Mouse (Mus musculus): ENCODE results near the gene Serpina1f. TPM values are rescaled to one million over a fixed set of nuclear protein-coding genes. Genes with fewer than 3 reads are reported as not detected.
"Not testable (repeated sequence)": the region's sequence is repeated elsewhere in the genome, so short reads cannot be mapped to it uniquely, and the experiment has no call there.

The Serpina1f gene
- total and polyA plus RNA-seq, 2 experiments from 2014 or later: not detected

- DNase-seq: no peak
- H3K27me3 ChIP-seq (ENCODE audit: insufficient read depth, low read length): no peaks in the 10 kb centered on the region
- H3K4me1 ChIP-seq (ENCODE audit: insufficient read depth): no peaks in the 10 kb centered on the region
- H3K4me2 ChIP-seq (ENCODE audit: low read depth): no peak overlapping the region
- H3K27ac ChIP-seq (ENCODE audit: low read depth, low read length): no peak overlapping the region
- H3K9me3 ChIP-seq (ENCODE audit: low read length): no peaks in the 10 kb centered on the region
- no peak overlapping the region for H3K9ac ChIP-seq
- TF ChIP-seq CTCF (IDR thresholded peaks at IDR 0.05; ENCODE audit: low read depth): no peak
- no peaks in the 10 kb centered on the region for H3K36me3 ChIP-seq (ENCODE audit: insufficient read depth)
- no peak overlapping the region for H3K4me3 ChIP-seq (ENCODE audit: low read depth, low read length)
- 97% methylated on average over 3 of the region's 3 CpGs for WGBS
- ATAC-seq: no peak
Observed at GRCm38 (mm10) chr12:103665286-103665685, 30.0 kb downstream of the Serpina1f start.

- H3K36me3 ChIP-seq (ENCODE audit: insufficient read depth); H3K9me3 ChIP-seq (ENCODE audit: low read length); ATAC-seq; H3K4me2 ChIP-seq (ENCODE audit: low read depth); H3K4me3 ChIP-seq (ENCODE audit: low read depth, low read length); H3K4me1 ChIP-seq (ENCODE audit: insufficient read depth); H3K27ac ChIP-seq (ENCODE audit: low read depth, low read length); DNase-seq; H3K9ac ChIP-seq; H3K27me3 ChIP-seq (ENCODE audit: insufficient read depth, low read length): not testable (repeated sequence)
Observed at GRCm38 (mm10) chr12:103662053-103662452, 33.3 kb downstream of the Serpina1f start.

GRCm38 (mm10) chr12:103660076-103660475 lies 35.3 kb downstream of the Serpina1f start:
- Histone ChIP-seq H3K9ac (no peak overlapping the region), H3K27me3 (ENCODE audit: insufficient read depth, low read length) (no peaks in the 10 kb centered on the region), H3K4me1 (ENCODE audit: insufficient read depth) (no peaks in the 10 kb centered on the region), H3K9me3 (ENCODE audit: low read length) (no peaks in the 10 kb centered on the region), H3K36me3 (ENCODE audit: insufficient read depth) (no peaks in the 10 kb centered on the region), H3K4me2 (ENCODE audit: low read depth) (no peak overlapping the region), H3K27ac (ENCODE audit: low read depth, low read length) (no peak overlapping the region), H3K4me3 (ENCODE audit: low read depth, low read length) (no peak overlapping the region)
- WGBS: 89% methylated on average over 5 of the region's 5 CpGs
- no peak for ATAC-seq
- no peak for TF ChIP-seq CTCF (IDR thresholded peaks at IDR 0.05; ENCODE audit: low read depth)
- no peak for DNase-seq

- no peak overlapping the region for H3K4me3 ChIP-seq (ENCODE audit: low read depth, low read length)
- no peaks in the 10 kb centered on the region for H3K27me3 ChIP-seq (ENCODE audit: insufficient read depth, low read length)
- no peak for TF ChIP-seq CTCF (IDR thresholded peaks at IDR 0.05; ENCODE audit: low read depth)
- DNase-seq: no peak
- no peak overlapping the region for H3K4me2 ChIP-seq (ENCODE audit: low read depth)
- no peak for ATAC-seq
- no peak overlapping the region for H3K27ac ChIP-seq (ENCODE audit: low read depth, low read length)
- 79% methylated on average over 2 of the region's 2 CpGs for WGBS
- no peaks in the 10 kb centered on the region for H3K36me3 ChIP-seq (ENCODE audit: insufficient read depth)
- no peaks in the 10 kb centered on the region for H3K4me1 ChIP-seq (ENCODE audit: insufficient read depth)
- no peaks in the 10 kb centered on the region for H3K9me3 ChIP-seq (ENCODE audit: low read length)
- H3K9ac ChIP-seq: no peak overlapping the region
Observed at GRCm38 (mm10) chr12:103659171-103659570, 36.2 kb downstream of the Serpina1f start.

- no peaks in the 10 kb centered on the region for H3K27me3 ChIP-seq (ENCODE audit: insufficient read depth, low read length)
- no peaks in the 10 kb centered on the region for H3K9me3 ChIP-seq (ENCODE audit: low read length)
- no peak overlapping the region for H3K27ac ChIP-seq (ENCODE audit: low read depth, low read length)
- no peak for TF ChIP-seq CTCF (IDR thresholded peaks at IDR 0.05; ENCODE audit: low read depth)
- no peaks in the 10 kb centered on the region for H3K36me3 ChIP-seq (ENCODE audit: insufficient read depth)
- H3K4me3 ChIP-seq (ENCODE audit: low read depth, low read length): no peak overlapping the region
- DNase-seq: no peak
- no peak overlapping the region for H3K4me2 ChIP-seq (ENCODE audit: low read depth)
- no peak overlapping the region for H3K9ac ChIP-seq
- no peaks in the 10 kb centered on the region for H3K4me1 ChIP-seq (ENCODE audit: insufficient read depth)
- ATAC-seq: no peak
- WGBS: 82% methylated on average over 10 of the region's 10 CpGs
Observed at GRCm38 (mm10) chr12:103657991-103658390, 37.3 kb downstream of the Serpina1f start.

GRCm38 (mm10) chr12:103656848-103657626 lies 38.3 kb downstream of the Serpina1f start, which contains the start of gene Serpina6:
TSS of gene Serpina6 (minus strand) at chr12:103657212.
- no peak for TF ChIP-seq CTCF (IDR thresholded peaks at IDR 0.05; ENCODE audit: low read depth)

GRCm38 (mm10) chr12:103655123-103656044 lies 39.9 kb downstream of the Serpina1f start:
- no peaks in the 10 kb centered on the region for H3K36me3 ChIP-seq (ENCODE audit: insufficient read depth)
- ATAC-seq: no peak
- no peak overlapping the region for H3K4me2 ChIP-seq (ENCODE audit: low read depth)
- H3K27me3 ChIP-seq (ENCODE audit: insufficient read depth, low read length): no peaks in the 10 kb centered on the region
- 0 out of 2 replicates have a peak, but pooled peaks cover 3% of the 10 kb centered on the region for H3K9me3 ChIP-seq (ENCODE audit: low read length)
- no peaks in the 10 kb centered on the region for H3K4me1 ChIP-seq (ENCODE audit: insufficient read depth)
- no peak overlapping the region for H3K27ac ChIP-seq (ENCODE audit: low read depth, low read length)
- H3K4me3 ChIP-seq (ENCODE audit: low read depth, low read length): no peak overlapping the region
- no peak for TF ChIP-seq CTCF (IDR thresholded peaks at IDR 0.05; ENCODE audit: low read depth)
- WGBS: 84% methylated on average over 7 of the region's 7 CpGs
- no peak for DNase-seq
- no peak overlapping the region for H3K9ac ChIP-seq

More at GRCm38 (mm10) chr12:103656848-103657626, 38.3 kb downstream of the Serpina1f start, which contains the start of gene Serpina6:
- no peak within 1 kb of the TSS for H3K27ac ChIP-seq (ENCODE audit: low read depth, low read length)
- DNase-seq (no peak), ATAC-seq (no peak)
- no peak within 1 kb of the TSS for H3K9ac ChIP-seq
- H3K36me3 ChIP-seq (ENCODE audit: insufficient read depth): no peaks in the 10 kb centered on the region
- no peaks in the 10 kb centered on the region for H3K4me1 ChIP-seq (ENCODE audit: insufficient read depth)
- H3K4me2 ChIP-seq (ENCODE audit: low read depth): no peak within 1 kb of the TSS
- no peak within 1 kb of the TSS for H3K4me3 ChIP-seq (ENCODE audit: low read depth, low read length)
- H3K27me3 ChIP-seq (ENCODE audit: insufficient read depth, low read length): no peaks in the 10 kb centered on the region
- WGBS: 81% methylated on average over 9 of the region's 9 CpGs
- no peaks in the 10 kb centered on the region for H3K9me3 ChIP-seq (ENCODE audit: low read length)

All from forebrain, postnatal 0 days (tissue).